Mouse (Mus musculus): ENCODE measurements around the gene Gm20388. TPM values are rescaled to one million over a fixed set of nuclear protein-coding genes. Genes with fewer than 3 reads are reported as not detected.

The Gm20388 gene
- polyA plus RNA-seq, 1 experiment from 2014 or later, result not detected

DNA sequence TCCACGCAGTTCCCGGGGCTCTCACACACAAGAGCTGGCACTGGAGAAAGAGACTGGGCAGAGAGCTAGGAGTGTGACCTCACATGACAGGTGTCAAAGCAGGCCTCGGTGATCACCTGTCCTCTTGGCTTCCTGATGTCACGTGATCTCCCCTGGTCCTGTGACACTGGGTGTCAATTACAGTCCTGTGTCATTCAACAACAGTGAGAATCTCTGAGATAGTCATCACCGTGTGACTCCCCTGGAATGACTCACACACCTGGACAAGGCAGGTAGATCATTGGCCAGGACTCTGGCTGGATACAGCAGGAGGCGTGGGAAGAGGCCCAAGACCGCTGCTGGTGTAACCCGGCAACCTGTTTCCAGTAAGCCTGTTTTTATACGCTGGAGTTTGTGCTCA lies 3826.3 kb downstream of the Gm20388 start:
- TF ChIP-seq CTCF (IDR thresholded peaks at IDR 0.05; ENCODE audit: low read depth), result no peak
- Histone ChIP-seq H3K9ac (ENCODE audit: low read depth, low read length) (no peak overlapping the region), H3K4me3 (ENCODE audit: low read depth, low read length) (no peak overlapping the region), H3K27me3 (replicated peaks; ENCODE audit: control insufficient read depth, insufficient read depth, low read length) (0 out of 2 replicates have a peak, but pooled peaks cover 3% of the 10 kb centered on the region), H3K9me3 (ENCODE audit: control insufficient read depth) (no peaks in the 10 kb centered on the region), H3K4me2 (replicated peaks; ENCODE audit: low read depth) (no peak overlapping the region; the same call in 1 of the 2 replicates), H3K27ac (ENCODE audit: low read depth, low read length) (peak overlapping the region; percentile 68), H3K36me3 (ENCODE audit: control insufficient read depth, insufficient read depth) (no peaks in the 10 kb centered on the region), H3K4me1 (replicated peaks; ENCODE audit: control insufficient read depth, insufficient read depth, low read length) (no peaks in the 10 kb centered on the region)
- 33% methylated on average over 9 of the region's 9 CpGs for WGBS
- peak; percentile 97 for ATAC-seq

DNA sequence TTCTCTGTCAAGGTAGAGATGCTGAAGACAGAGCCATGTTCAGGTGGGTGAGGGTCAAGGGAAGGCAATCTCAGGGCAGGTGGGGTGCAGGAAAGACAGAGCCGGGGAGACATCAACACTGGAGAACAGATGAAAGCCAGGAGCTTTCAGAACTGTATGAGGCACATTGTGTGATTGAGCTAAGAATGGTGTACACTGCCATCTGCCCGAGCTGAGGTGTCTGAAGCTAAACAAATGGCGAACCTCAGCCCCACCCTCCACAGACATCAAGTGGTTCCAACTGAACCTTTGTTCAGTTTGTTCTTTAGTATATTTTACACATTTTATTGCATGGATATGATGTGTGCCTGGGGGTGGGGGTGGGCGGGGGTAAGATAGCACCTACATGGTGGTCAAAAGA lies 3829.6 kb downstream of the Gm20388 start:
- no peak for TF ChIP-seq CTCF (IDR thresholded peaks at IDR 0.05; ENCODE audit: low read depth)
- Histone ChIP-seq H3K27me3 (replicated peaks; ENCODE audit: control insufficient read depth, insufficient read depth, low read length) (0 out of 2 replicates have a peak, but pooled peaks cover 3% of the 10 kb centered on the region), H3K4me3 (ENCODE audit: low read depth, low read length) (no peak overlapping the region), H3K9me3 (ENCODE audit: control insufficient read depth) (no peaks in the 10 kb centered on the region), H3K4me2 (replicated peaks; ENCODE audit: low read depth) (no peak overlapping the region), H3K4me1 (replicated peaks; ENCODE audit: control insufficient read depth, insufficient read depth, low read length) (no peaks in the 10 kb centered on the region), H3K36me3 (ENCODE audit: control insufficient read depth, insufficient read depth) (no peaks in the 10 kb centered on the region), H3K27ac (ENCODE audit: low read depth, low read length) (no peak overlapping the region), H3K9ac (ENCODE audit: low read depth, low read length) (no peak overlapping the region)
- WGBS, result 44% methylated on average over 4 of the region's 4 CpGs
- no peak for ATAC-seq

DNA sequence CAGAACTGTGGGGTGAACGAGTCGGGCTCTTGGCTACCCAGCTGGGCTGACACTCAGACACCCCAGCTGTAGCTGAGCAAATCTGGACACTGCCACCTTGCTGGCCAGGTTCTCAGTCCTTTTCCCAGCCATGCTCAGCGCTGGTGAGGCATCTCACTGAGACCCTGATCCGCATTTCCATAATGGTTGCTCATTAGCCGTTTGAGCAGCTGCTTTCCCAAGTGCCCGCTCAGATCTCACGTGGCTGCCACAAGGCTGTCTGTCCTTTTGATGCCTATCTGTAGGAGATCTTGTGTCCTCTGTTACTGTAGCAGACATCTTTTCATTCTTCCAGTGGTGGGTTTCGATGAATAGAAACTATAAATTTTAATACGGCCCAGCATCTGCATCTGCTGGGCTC lies 3830.6 kb downstream of the Gm20388 start:
- no peak for TF ChIP-seq CTCF (IDR thresholded peaks at IDR 0.05; ENCODE audit: low read depth)
- ATAC-seq, result no peak
- H3K4me2 ChIP-seq (replicated peaks; ENCODE audit: low read depth), result no peak overlapping the region
- 0 out of 2 replicates have a peak, but pooled peaks cover 3% of the 10 kb centered on the region for H3K27me3 ChIP-seq (replicated peaks; ENCODE audit: control insufficient read depth, insufficient read depth, low read length)
- no peaks in the 10 kb centered on the region for H3K4me1 ChIP-seq (replicated peaks; ENCODE audit: control insufficient read depth, insufficient read depth, low read length)
- no peak overlapping the region for H3K27ac ChIP-seq (ENCODE audit: low read depth, low read length)
- H3K9me3 ChIP-seq (ENCODE audit: control insufficient read depth), result no peaks in the 10 kb centered on the region
- H3K36me3 ChIP-seq (ENCODE audit: control insufficient read depth, insufficient read depth), result no peaks in the 10 kb centered on the region
- no peak overlapping the region for H3K4me3 ChIP-seq (ENCODE audit: low read depth, low read length)
- H3K9ac ChIP-seq (ENCODE audit: low read depth, low read length), result no peak overlapping the region
- WGBS, result 87% methylated on average over 9 of the region's 9 CpGs

DNA sequence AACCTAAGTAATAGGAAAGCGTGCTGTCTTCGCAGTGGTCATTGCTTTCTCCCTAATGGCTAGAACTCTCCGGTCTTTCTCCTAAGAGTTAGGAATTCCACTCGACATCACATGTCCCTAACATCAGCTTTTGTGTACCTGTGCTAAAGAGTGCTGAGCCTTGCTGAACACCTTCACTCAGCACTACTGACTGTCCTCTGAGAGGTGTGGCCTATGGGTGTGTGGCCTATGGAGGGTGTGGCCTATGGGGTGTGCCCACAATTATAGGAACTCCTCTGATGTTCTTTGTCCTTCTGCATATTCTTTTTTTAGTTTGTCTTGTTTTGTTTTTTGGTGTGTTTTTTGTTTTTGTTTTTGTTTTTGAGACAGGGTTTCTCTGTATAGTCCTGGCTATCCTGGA lies 3835.8 kb downstream of the Gm20388 start:
- Histone ChIP-seq H3K27me3 (replicated peaks; ENCODE audit: control insufficient read depth, insufficient read depth, low read length) (no peaks in the 10 kb centered on the region), H3K9me3 (ENCODE audit: control insufficient read depth) (no peaks in the 10 kb centered on the region), H3K9ac (ENCODE audit: low read depth, low read length) (no peak overlapping the region), H3K36me3 (ENCODE audit: control insufficient read depth, insufficient read depth) (no peaks in the 10 kb centered on the region), H3K27ac (ENCODE audit: low read depth, low read length) (no peak overlapping the region), H3K4me3 (ENCODE audit: low read depth, low read length) (no peak overlapping the region), H3K4me1 (replicated peaks; ENCODE audit: control insufficient read depth, insufficient read depth, low read length) (0 out of 2 replicates have a peak, but pooled peaks cover 2% of the 10 kb centered on the region), H3K4me2 (replicated peaks; ENCODE audit: low read depth) (no peak overlapping the region)
- 87% methylated on average over 4 of the region's 4 CpGs for WGBS
- no peak for TF ChIP-seq CTCF (IDR thresholded peaks at IDR 0.05; ENCODE audit: low read depth)
- ATAC-seq, result no peak

DNA sequence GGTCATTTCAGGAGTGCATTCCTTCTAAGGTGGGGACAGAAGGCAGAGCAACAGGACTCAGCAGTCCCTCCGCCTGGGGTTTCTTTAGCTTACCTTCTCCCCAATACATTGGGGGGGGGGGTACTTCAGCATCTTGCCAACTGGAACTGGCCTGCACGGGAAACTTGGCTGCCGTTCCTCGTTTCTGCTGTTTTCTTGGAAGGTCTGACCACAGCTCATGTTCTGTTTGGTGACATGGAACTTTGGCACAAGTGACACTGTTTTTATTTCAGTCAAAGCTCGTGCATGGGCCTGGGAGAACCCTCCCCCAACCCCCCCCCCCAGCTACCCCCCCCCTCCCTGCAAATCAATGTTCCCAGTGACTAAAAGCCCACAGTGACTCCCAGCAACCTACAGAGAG lies 3837.1 kb downstream of the Gm20388 start:
- TF ChIP-seq CTCF (IDR thresholded peaks at IDR 0.05; ENCODE audit: low read depth), result no peak
- Histone ChIP-seq H3K4me3 (ENCODE audit: low read depth, low read length) (no peak overlapping the region), H3K27me3 (replicated peaks; ENCODE audit: control insufficient read depth, insufficient read depth, low read length) (no peaks in the 10 kb centered on the region), H3K4me1 (replicated peaks; ENCODE audit: control insufficient read depth, insufficient read depth, low read length) (0 out of 2 replicates have a peak, but pooled peaks cover 7% of the 10 kb centered on the region), H3K9me3 (ENCODE audit: control insufficient read depth) (no peaks in the 10 kb centered on the region), H3K9ac (ENCODE audit: low read depth, low read length) (no peak overlapping the region), H3K27ac (ENCODE audit: low read depth, low read length) (no peak overlapping the region), H3K36me3 (ENCODE audit: control insufficient read depth, insufficient read depth) (no peaks in the 10 kb centered on the region), H3K4me2 (replicated peaks; ENCODE audit: low read depth) (no peak overlapping the region)
- ATAC-seq, result no peak
- WGBS, result 56% methylated on average over 5 of the region's 5 CpGs

DNA sequence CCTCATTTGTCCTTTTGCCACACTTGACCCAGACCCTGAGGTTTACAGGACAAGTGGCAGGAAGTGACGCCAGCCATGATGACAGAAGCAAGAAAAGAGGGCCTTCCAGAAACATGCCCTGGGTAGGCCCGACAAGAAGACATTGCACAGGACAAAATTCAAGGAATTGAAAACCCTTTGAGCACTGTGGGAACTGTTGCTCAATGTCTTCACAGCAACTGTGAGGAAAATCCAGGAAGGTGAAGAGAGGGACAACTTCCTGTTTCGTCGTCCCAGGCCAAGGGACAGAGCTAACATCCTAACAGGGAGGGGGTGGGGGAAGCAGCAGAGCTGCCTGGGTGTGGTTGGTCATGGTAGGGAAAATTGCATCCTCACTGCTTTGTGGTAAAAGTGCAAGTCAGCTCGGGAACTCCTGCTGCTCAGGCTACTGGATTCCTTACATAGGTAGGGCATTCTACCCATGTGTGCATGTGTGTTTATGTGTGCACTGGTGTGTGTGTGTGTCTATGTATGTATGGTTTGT lies 3839.6 kb downstream of the Gm20388 start:
- 35% methylated on average over 5 of the region's 5 CpGs for WGBS
- H3K4me2 ChIP-seq (replicated peaks; ENCODE audit: low read depth), result no peak overlapping the region
- H3K9me3 ChIP-seq (ENCODE audit: control insufficient read depth), result no peaks in the 10 kb centered on the region
- no peak overlapping the region for H3K9ac ChIP-seq (ENCODE audit: low read depth, low read length)
- TF ChIP-seq CTCF (IDR thresholded peaks at IDR 0.05; ENCODE audit: low read depth), result no peak
- H3K4me1 ChIP-seq (replicated peaks; ENCODE audit: control insufficient read depth, insufficient read depth, low read length), result 0 out of 2 replicates have a peak, but pooled peaks cover 12% of the 10 kb centered on the region
- ATAC-seq, result peak; percentile 32; the same call in 1 of the 2 replicates
- no peaks in the 10 kb centered on the region for H3K27me3 ChIP-seq (replicated peaks; ENCODE audit: control insufficient read depth, insufficient read depth, low read length)
- no peaks in the 10 kb centered on the region for H3K36me3 ChIP-seq (ENCODE audit: control insufficient read depth, insufficient read depth)
- no peak overlapping the region for H3K4me3 ChIP-seq (ENCODE audit: low read depth, low read length)
- H3K27ac ChIP-seq (ENCODE audit: low read depth, low read length), result no peak overlapping the region
